In the genomic region with DNA sequence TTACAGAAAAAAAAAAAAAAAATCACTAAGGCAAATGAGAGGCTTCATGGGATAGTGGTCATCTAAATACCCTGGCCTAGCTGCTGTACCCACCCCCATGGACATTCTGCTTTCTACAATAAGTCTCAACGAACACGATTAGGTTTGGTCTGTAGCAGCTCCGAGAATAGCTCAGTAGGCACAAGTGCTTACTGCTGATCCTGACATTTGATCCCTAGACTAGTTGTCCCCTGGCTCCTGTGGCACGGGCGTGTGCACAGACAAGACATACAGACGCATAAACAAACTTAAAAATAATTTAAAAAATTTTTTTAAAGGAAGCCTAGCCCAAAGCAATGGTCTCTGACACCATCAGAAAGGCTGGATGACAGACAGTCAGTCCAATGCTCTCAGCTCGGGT, we compare ENCODE assay signal across 8 mouse cellular contexts. TPM values are rescaled to one million over a fixed set of nuclear protein-coding genes. Genes with fewer than 3 reads are reported as not detected.
DNase-seq lines count a peak whose midpoint lies in the region; ATAC-seq and TF ChIP-seq lines count a peak whose summit lies in the region.

No protein-coding gene starts in this region.

- peak; percentile 6 for DNase-seq in lung, postnatal 0 days (ENCODE audit: low spot score)
- DNase-seq in lung, postnatal 4 days = no peak
- DNase-seq in forebrain, embryonic 10.5 days (ENCODE audit: extremely low spot score, low spot score) = no peak
- no peak for DNase-seq in ovary, postnatal 10 days (ENCODE audit: low spot score)
- DNase-seq in thymus, postnatal 25 days = no peak
- no peak for DNase-seq in urinary bladder, postnatal 25 days (ENCODE audit: low spot score)

- H3K9me3 ChIP-seq in lung, postnatal 0 days (ENCODE audit: low read length) = no peaks in the 10 kb centered on the region
- no peaks in the 10 kb centered on the region for H3K9me3 ChIP-seq in forebrain, embryonic 10.5 days
- no peaks in the 10 kb centered on the region for H3K9me3 ChIP-seq in limb, embryonic 12.5 days

- ATAC-seq in lung, postnatal 0 days = no peak
- ATAC-seq in limb, embryonic 12.5 days (ENCODE audit: insufficient number of reproducible peaks, insufficient read depth, low FRiP score, low TSS enrichment, low read depth) = peak; percentile 11; the same call in 1 of the 2 replicates

- no peak for TF ChIP-seq CTCF in lung, postnatal 0 days (IDR thresholded peaks at IDR 0.05)
- TF ChIP-seq CTCF in small intestine, adult 2 months (IDR thresholded peaks at IDR 0.05; ENCODE audit: extremely low read depth, insufficient read length, insufficient replicate concordance, low read depth, low read length) = no peak

- H3K4me1 ChIP-seq in lung, postnatal 0 days (ENCODE audit: insufficient read depth, low read depth, low read length) = no peaks in the 10 kb centered on the region
- peaks cover 45% of the 10 kb centered on the region for H3K4me1 ChIP-seq in forebrain, embryonic 10.5 days
- H3K4me1 ChIP-seq in limb, embryonic 12.5 days (replicated peaks) = peaks cover 22% of the 10 kb centered on the region
- H3K4me1 ChIP-seq in small intestine, adult 2 months (ENCODE audit: control insufficient read depth, insufficient read depth, insufficient read length, low read length) = peaks cover 6% of the 10 kb centered on the region; the same call in 1 of the 2 replicates

- no peaks in the 10 kb centered on the region for H3K27me3 ChIP-seq in lung, postnatal 0 days (replicated peaks; ENCODE audit: insufficient read depth, low read length)
- no peaks in the 10 kb centered on the region for H3K27me3 ChIP-seq in forebrain, embryonic 10.5 days (ENCODE audit: poor library complexity, severe bottlenecking)
- H3K27me3 ChIP-seq in limb, embryonic 12.5 days = no peaks in the 10 kb centered on the region
- no peaks in the 10 kb centered on the region for H3K27me3 ChIP-seq in small intestine, adult 2 months (ENCODE audit: control insufficient read depth, insufficient read depth, low read length)

- 10% methylated on average over 7 of the region's 7 CpGs for WGBS in lung, postnatal 0 days
- WGBS in forebrain, embryonic 10.5 days = 1% methylated on average over 7 of the region's 7 CpGs
- 3% methylated on average over 7 of the region's 7 CpGs for WGBS in limb, embryonic 12.5 days
- 40% methylated on average over 7 of the region's 7 CpGs for WGBS in small intestine, adult 2 months

- no peaks in the 10 kb centered on the region for H3K36me3 ChIP-seq in lung, postnatal 0 days (ENCODE audit: insufficient read depth, low read length)
- peaks cover 14% of the 10 kb centered on the region for H3K36me3 ChIP-seq in forebrain, embryonic 10.5 days (replicated peaks)
- H3K36me3 ChIP-seq in limb, embryonic 12.5 days = peaks cover 18% of the 10 kb centered on the region; the same call in 1 of the 2 replicates
- no peaks in the 10 kb centered on the region; the same call in 1 of the 2 replicates for H3K36me3 ChIP-seq in small intestine, adult 2 months (ENCODE audit: control insufficient read depth, insufficient read depth, low read length)

- peak overlapping the region; percentile 73; the same call in 1 of the 2 replicates for H3K27ac ChIP-seq in lung, postnatal 0 days (ENCODE audit: low read length)
- peak overlapping the region; percentile 94 for H3K27ac ChIP-seq in forebrain, embryonic 10.5 days
- peak overlapping the region; percentile 93 for H3K27ac ChIP-seq in limb, embryonic 12.5 days
- no peak overlapping the region for H3K27ac ChIP-seq in small intestine, adult 2 months (ENCODE audit: insufficient read depth, low read depth, low read length)

- H3K4me2 ChIP-seq in lung, postnatal 0 days (replicated peaks; ENCODE audit: low read depth, low read length) = peak overlapping the region; percentile 89
- peak overlapping the region; percentile 79 for H3K4me2 ChIP-seq in limb, embryonic 12.5 days

- H3K9ac ChIP-seq in lung, postnatal 0 days (replicated peaks; ENCODE audit: low read depth) = peak overlapping the region; percentile 79; the same call in 1 of the 2 replicates
- H3K9ac ChIP-seq in limb, embryonic 12.5 days (replicated peaks) = peak overlapping the region; percentile 87

- TF ChIP-seq POLR2A in small intestine, adult 2 months (IDR thresholded peaks at IDR 0.05; ENCODE audit: low read depth, low read length) = no peak

- TF ChIP-seq EP300 in lung, postnatal 0 days (IDR thresholded peaks at IDR 0.05) = no peak

- H3K4me3 ChIP-seq in lung, postnatal 0 days (ENCODE audit: low read depth, low read length) = peak overlapping the region; percentile 84
- peak overlapping the region; percentile 93 for H3K4me3 ChIP-seq in forebrain, embryonic 10.5 days
- peak overlapping the region; percentile 84 for H3K4me3 ChIP-seq in limb, embryonic 12.5 days (replicated peaks)
- peak overlapping the region; percentile 80 for H3K4me3 ChIP-seq in small intestine, adult 2 months (ENCODE audit: low read depth, low read length)

RNA-seq across cellular contexts. Expression of a gene that starts 0.6 kb away (rescaled TPM):
- polyA plus RNA-seq in lung, postnatal 0 days (2015; fragmentation: Nextera tagmentation; extraction: Ambion mirVana) = 52.8 and 54.1 TPM in 2 replicates
- 67.8 and 70.1 TPM in 2 replicates for polyA plus RNA-seq in forebrain, embryonic 10.5 days (2016; fragmentation: Nextera tagmentation; extraction: Ambion mirVana)
- 87.4 and 89.3 TPM in 2 replicates for polyA plus RNA-seq in limb, embryonic 12.5 days (2016; fragmentation: Nextera tagmentation; extraction: Ambion mirVana)
- polyA plus RNA-seq in small intestine, adult 2 months (2012; rRNA removed) = 8.3 and 8.4 TPM in 2 replicates
